Mouse (Mus musculus) 3134 (cell line): ENCODE data around the gene Crkl.

Experiments used
- DNase-seq: peaks from one replicate; pipeline ENCODE4 v3.0.0-alpha.2; 2011; ENCODE audit warnings: low spot score; ENCODE audit not compliant: insufficient read length; ENCODE audit errors: extremely low read depth

The Crkl gene

GRCm38 (mm10) chr16:17526223-17526622 is 74.4 kb downstream of the Crkl start:
- DNase-seq = no peak

- no peak for DNase-seq
Observed at GRCm38 (mm10) chr16:17527606-17528005, 75.8 kb downstream of the Crkl start.

GRCm38 (mm10) chr16:17528276-17528675 is 76.5 kb downstream of the Crkl start:
- peak; percentile 34 for DNase-seq

GRCm38 (mm10) chr16:17529981-17530586 is 78.3 kb downstream of the Crkl start:
- DNase-seq = no peak

GRCm38 (mm10) chr16:17530640-17531288 is 79.0 kb downstream of the Crkl start, which contains the start of gene Thap7:
Thap7 (minus strand) TSS chr16:17531136.
- DNase-seq = peak; percentile 99

- DNase-seq = no peak
Observed at GRCm38 (mm10) chr16:17532271-17532670, 80.5 kb downstream of the Crkl start.

GRCm38 (mm10) chr16:17532676-17533329 is 81.0 kb downstream of the Crkl start:
- no peak for DNase-seq

- no peak for DNase-seq
Observed at GRCm38 (mm10) chr16:17536584-17536983, 84.8 kb downstream of the Crkl start.
